Mouse (Mus musculus) limb, embryonic 11.5 days (tissue): ENCODE measurements at regions not wholly inside any gene's neighbourhood (a gene's known extent, or its start where the extent isn't known, plus 50 kb on each side); places are given as distances from the start of the nearest gene placed in this dataset.
A peak's percentile ranks its signal among the peaks of the same experiment; 100 is the strongest.

ENCODE experiments used
- ATAC-seq: fragments of 200-750 bp; cut with Nextera tagmentation; 2 replicates; pipeline ENCODE4 v1.8.0; 2017; ENCODE audit warnings: low read depth; ENCODE audit not compliant: insufficient number of reproducible peaks, low FRiP score, low TSS enrichment
- DNase-seq: peaks from one replicate; pipeline ENCODE4 v3.0.0-alpha.2; 2015; ENCODE audit warnings: low spot score
- H3K27ac ChIP-seq: fragments of 300-500 bp; sonication (generic); replicated peaks from 2 replicates; pipeline ENCODE4 v1.5.1; 2014; ENCODE audit warnings: low read depth, mild to moderate bottlenecking, low read length
- H3K27me3 ChIP-seq: fragments of 300-500 bp; sonication (generic); 2 replicates; pipeline ENCODE4 v1.6.1; 2014; ENCODE audit warnings: mild to moderate bottlenecking, low read length, mixed read lengths; ENCODE audit not compliant: control insufficient read depth, insufficient read depth
- H3K36me3 ChIP-seq: fragments of 300-500 bp; sonication (generic); 2 replicates; pipeline ENCODE4 v1.6.1; 2014; ENCODE audit warnings: mild to moderate bottlenecking, low read length, moderate library complexity, mixed read lengths; ENCODE audit not compliant: control insufficient read depth, insufficient read depth
- H3K4me1 ChIP-seq: fragments of 300-500 bp; sonication (generic); 2 replicates; pipeline ENCODE4 v1.6.1; 2014; ENCODE audit warnings: low read length, mixed read lengths; ENCODE audit not compliant: control insufficient read depth, insufficient read depth
- H3K4me2 ChIP-seq: fragments of 300-500 bp; sonication (generic); 2 replicates; pipeline ENCODE4 v1.6.1; 2014; ENCODE audit warnings: low read depth, mild to moderate bottlenecking, moderate library complexity; ENCODE audit not compliant: severe bottlenecking
- H3K4me3 ChIP-seq: fragments of 300-500 bp; sonication (generic); 2 replicates; pipeline ENCODE4 v1.5.1; 2014; ENCODE audit warnings: low read depth, low read length
- H3K9ac ChIP-seq: fragments of 300-500 bp; sonication (generic); 2 replicates; pipeline ENCODE4 v1.6.1; 2014; ENCODE audit warnings: mild to moderate bottlenecking, low read length
- H3K9me3 ChIP-seq: fragments of 300-500 bp; sonication (generic); 2 replicates; pipeline ENCODE4 v1.6.1; 2016; ENCODE audit warnings: low read length; ENCODE audit not compliant: control insufficient read depth
- WGBS: fragments of 180-500 bp; shearing (Covaris S2); extraction: QIAGEN DNeasy Blood & Tissue Kit; methylation state at CpG from one replicate; pipeline ENCODE4 v1.1.7; 2014; 5-methylcytosine and 5-hydroxymethylcytosine counted together

- Histone ChIP-seq H3K4me1 (0 out of 2 replicates have a peak, but pooled peaks cover 3% of the 10 kb centered on the region), H3K4me2 (no peak overlapping the region), H3K27me3 (peaks cover 2% of the 10 kb centered on the region; the same call in 1 of the 2 replicates), H3K36me3 (no peaks in the 10 kb centered on the region), H3K9me3 (no peaks in the 10 kb centered on the region), H3K9ac (no peak overlapping the region), H3K4me3 (no peak overlapping the region), H3K27ac (no peak overlapping the region)
- WGBS = 73% methylated on average over 13 of the region's 13 CpGs
- DNase-seq (no peak), ATAC-seq (no peak)
These were observed 122.4 kb upstream of the Arid2 start for GRCm38 (mm10) chr15:96164771-96165431.

GRCm38 (mm10) chr15:96167256-96167655 lies 120.1 kb upstream of the Arid2 start:
- ATAC-seq (no peak), DNase-seq (no peak)
- Histone ChIP-seq H3K27me3 (peaks cover 3% of the 10 kb centered on the region; the same call in 1 of the 2 replicates), H3K4me3 (no peak overlapping the region), H3K4me2 (no peak overlapping the region), H3K4me1 (0 out of 2 replicates have a peak, but pooled peaks cover 5% of the 10 kb centered on the region), H3K9ac (no peak overlapping the region), H3K27ac (no peak overlapping the region), H3K36me3 (no peaks in the 10 kb centered on the region), H3K9me3 (no peaks in the 10 kb centered on the region)
- WGBS = 80% methylated on average over 9 of the region's 9 CpGs

DNA sequence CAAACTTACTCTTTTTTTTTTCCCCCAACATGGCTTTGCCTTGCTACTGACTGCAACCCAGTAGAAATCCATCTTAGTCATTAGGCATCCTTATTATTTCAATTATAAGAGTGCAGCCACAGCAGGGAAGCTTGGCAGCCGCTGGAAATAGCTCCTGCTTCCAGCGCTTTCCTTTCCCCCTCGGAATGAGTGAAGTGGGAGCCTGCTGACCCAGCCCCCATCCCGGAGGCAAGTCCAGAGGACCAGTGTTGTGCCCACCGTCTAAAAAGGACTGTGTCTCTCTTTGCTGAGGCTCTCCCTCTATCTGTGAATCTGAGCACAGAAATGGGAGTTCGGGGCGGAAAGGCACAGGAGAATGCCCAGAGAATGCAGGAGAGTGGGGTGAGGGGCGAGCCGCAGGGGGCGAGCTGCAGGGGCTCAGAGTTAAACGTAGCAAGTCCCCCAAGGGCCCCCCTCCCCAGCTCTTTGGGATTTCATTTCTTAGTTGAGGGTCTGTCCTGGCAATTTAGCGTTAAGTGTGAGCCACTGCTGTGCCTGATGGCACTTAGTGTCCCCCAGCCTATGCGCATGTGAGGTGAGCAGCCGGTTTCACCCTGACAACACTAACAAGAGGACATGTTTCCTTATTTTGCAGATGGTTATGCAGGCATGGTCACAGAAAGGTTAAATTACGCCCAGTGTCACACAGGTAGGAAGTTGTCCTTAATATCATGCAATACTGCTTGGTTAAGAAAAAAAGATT lies 117.4 kb upstream of the Arid2 start:
- Histone ChIP-seq H3K4me2 (peak overlapping the region; percentile 31; the same call in 1 of the 2 replicates), H3K9me3 (no peaks in the 10 kb centered on the region), H3K4me3 (peak overlapping the region; percentile 12; the same call in 1 of the 2 replicates), H3K9ac (0 out of 2 replicates have a peak overlapping the region, but pooled peaks have one; percentile 9), H3K36me3 (no peaks in the 10 kb centered on the region), H3K27me3 (peaks cover 3% of the 10 kb centered on the region; the same call in 1 of the 2 replicates), H3K4me1 (0 out of 2 replicates have a peak, but pooled peaks cover 5% of the 10 kb centered on the region), H3K27ac (no peak overlapping the region)
- DNase-seq = peak; percentile 37
- WGBS = 13% methylated on average over 15 of the region's 15 CpGs
- no peak for ATAC-seq

- Histone ChIP-seq H3K4me2 (peak overlapping the region; percentile 54), H3K4me1 (0 out of 2 replicates have a peak, but pooled peaks cover 5% of the 10 kb centered on the region), H3K4me3 (peak overlapping the region; percentile 18), H3K9me3 (no peaks in the 10 kb centered on the region), H3K9ac (no peak overlapping the region), H3K27me3 (peaks cover 3% of the 10 kb centered on the region; the same call in 1 of the 2 replicates), H3K36me3 (no peaks in the 10 kb centered on the region), H3K27ac (no peak overlapping the region)
- WGBS = 12% methylated on average over 22 of the region's 22 CpGs
- ATAC-seq (peak; percentile 51; the same call in 1 of the 2 replicates), DNase-seq (peak; percentile 43)
These were observed 116.1 kb upstream of the Arid2 start for GRCm38 (mm10) chr15:96170986-96171769.

DNA sequence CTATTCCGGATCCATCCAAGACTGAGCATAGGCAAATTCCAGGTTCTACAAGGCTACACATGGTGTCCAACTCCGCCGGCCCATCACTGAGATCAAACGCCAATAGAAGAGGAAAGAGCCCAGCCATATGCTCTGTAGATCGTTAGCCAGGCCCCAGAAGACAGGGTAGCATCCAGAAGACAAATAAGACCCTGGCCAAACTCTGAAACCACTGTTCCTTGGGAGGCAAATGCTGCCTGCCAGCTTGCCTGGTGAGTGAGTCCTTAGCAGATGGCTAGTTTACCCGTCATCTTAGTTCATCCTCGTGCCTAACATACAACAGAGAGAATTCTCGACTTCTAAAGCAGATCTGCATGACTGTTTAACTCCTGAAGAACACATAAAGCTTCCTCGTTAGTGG lies 109.4 kb upstream of the Arid2 start:
- Histone ChIP-seq H3K9me3 (no peaks in the 10 kb centered on the region), H3K4me2 (no peak overlapping the region), H3K27me3 (no peaks in the 10 kb centered on the region), H3K9ac (no peak overlapping the region), H3K4me3 (no peak overlapping the region), H3K36me3 (no peaks in the 10 kb centered on the region), H3K27ac (no peak overlapping the region), H3K4me1 (no peaks in the 10 kb centered on the region)
- WGBS = 59% methylated on average over 9 of the region's 9 CpGs
- DNase-seq (no peak), ATAC-seq (no peak)

DNA sequence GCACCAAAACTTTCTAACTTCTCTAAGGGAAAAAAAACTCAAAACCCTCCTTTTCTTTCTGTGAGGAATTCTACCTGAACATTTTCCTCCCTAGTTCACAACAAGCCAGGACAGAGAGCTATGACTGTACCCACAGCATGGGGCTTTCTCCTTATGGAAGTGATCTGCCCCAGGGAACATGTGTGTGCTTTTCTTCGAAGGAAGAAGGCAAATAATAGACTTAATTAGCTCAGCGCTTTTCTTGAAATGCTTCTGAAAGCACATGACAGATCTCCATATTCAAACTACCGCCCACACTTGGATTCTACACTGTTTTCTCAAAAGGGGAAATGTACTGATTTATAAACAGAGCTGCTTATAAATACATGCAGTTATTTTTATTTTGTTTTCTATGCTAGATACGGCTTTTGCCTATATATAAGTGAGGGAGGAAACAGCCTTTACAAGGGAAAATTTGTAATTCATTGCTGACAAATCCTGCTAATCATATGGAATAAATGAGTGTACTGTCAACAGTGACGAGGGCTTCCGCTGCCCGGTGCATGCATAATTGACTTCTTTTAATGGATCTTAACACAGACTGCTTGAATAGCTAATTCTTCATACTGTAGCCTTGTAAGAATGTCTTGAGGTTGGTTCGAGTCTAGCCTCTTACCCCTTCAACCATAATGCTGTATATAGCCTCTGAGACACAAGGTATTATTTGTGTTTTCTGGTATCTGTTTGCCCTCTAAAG lies 108.8 kb upstream of the Arid2 start:
- H3K27me3 ChIP-seq = no peaks in the 10 kb centered on the region
- H3K36me3 ChIP-seq = no peaks in the 10 kb centered on the region
- 74% methylated on average over 8 of the region's 8 CpGs for WGBS
- H3K4me2 ChIP-seq = no peak overlapping the region
- no peak overlapping the region for H3K4me3 ChIP-seq
- DNase-seq (no peak), ATAC-seq (no peak)
- no peak overlapping the region for H3K27ac ChIP-seq
- H3K4me1 ChIP-seq = no peaks in the 10 kb centered on the region
- no peaks in the 10 kb centered on the region for H3K9me3 ChIP-seq
- H3K9ac ChIP-seq = no peak overlapping the region

DNA sequence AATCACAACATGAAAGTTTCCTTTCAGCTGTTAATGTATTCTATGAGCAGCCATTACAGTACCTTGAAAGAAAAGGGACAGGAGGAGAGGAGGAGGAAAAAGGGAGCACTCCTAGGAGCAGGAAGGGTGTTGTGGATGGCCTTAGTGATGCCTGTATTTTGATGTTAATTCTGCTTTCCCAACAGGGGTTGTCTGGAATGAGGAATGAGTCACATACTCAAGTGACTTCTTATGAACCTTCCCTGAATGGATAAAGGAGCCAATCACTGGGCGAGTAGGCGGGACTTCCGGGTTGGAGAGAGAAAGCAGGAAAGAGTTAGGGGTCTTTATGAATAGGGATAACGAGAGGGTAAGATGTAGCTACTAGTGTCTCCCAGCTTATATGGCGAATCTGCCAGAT lies 107.8 kb upstream of the Arid2 start:
- Histone ChIP-seq H3K27me3 (no peaks in the 10 kb centered on the region), H3K4me2 (no peak overlapping the region), H3K9ac (no peak overlapping the region), H3K9me3 (no peaks in the 10 kb centered on the region), H3K4me1 (no peaks in the 10 kb centered on the region), H3K27ac (no peak overlapping the region), H3K36me3 (no peaks in the 10 kb centered on the region), H3K4me3 (no peak overlapping the region)
- 81% methylated on average over 5 of the region's 5 CpGs for WGBS
- no peak for DNase-seq
- ATAC-seq = no peak

DNA sequence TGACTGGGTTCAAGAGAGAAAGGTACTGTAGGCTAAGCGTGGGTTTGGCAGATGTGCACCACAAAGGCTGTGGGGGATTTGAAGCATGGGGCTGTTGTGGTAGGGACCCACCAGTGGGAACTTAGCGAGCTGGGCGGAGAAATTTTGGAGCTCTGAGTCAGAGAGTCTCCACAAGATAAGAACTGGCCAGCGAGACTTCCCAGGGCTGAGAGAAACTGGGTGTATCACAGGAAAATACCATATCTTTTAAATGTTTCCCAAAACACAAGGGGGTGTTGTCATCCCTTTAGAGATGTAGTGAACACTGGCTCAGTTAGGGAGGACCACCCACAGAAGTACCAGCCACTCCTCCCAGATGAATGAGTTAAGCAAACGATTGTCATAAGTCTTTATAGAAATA lies 107.3 kb upstream of the Arid2 start:
- no peak overlapping the region for H3K9ac ChIP-seq
- no peak overlapping the region for H3K27ac ChIP-seq
- no peak for DNase-seq
- ATAC-seq = no peak
- no peaks in the 10 kb centered on the region for H3K4me1 ChIP-seq
- no peaks in the 10 kb centered on the region for H3K9me3 ChIP-seq
- 90% methylated on average over 5 of the region's 5 CpGs for WGBS
- H3K27me3 ChIP-seq = no peaks in the 10 kb centered on the region
- H3K4me3 ChIP-seq = no peak overlapping the region
- H3K4me2 ChIP-seq = no peak overlapping the region
- no peaks in the 10 kb centered on the region for H3K36me3 ChIP-seq
